Mouse (Mus musculus) lung, embryonic 14.5 days (tissue): ENCODE data around the gene Tmem201. TPM values are rescaled to one million over a fixed set of nuclear protein-coding genes. Genes with fewer than 3 reads are reported as not detected.
A peak's percentile ranks its signal among the peaks of the same experiment; 100 is the strongest.

ENCODE experiments used
- ATAC-seq: fragments of 200-750 bp; cut with Nextera tagmentation; 2 replicates; pipeline ENCODE4 v1.8.0; 2017; ENCODE audit warnings: mild to moderate bottlenecking, moderate TSS enrichment, moderate library complexity; ENCODE audit not compliant: insufficient read depth
- DNase-seq: peaks from one replicate; pipeline ENCODE4 v3.0.0-alpha.2; 2015
- H3K27ac ChIP-seq: fragments of 300-500 bp; sonication (generic); 2 replicates; pipeline ENCODE4 v1.5.1; 2014; ENCODE audit warnings: low read depth, mild to moderate bottlenecking, moderate library complexity
- H3K27me3 ChIP-seq: fragments of 300-500 bp; sonication (generic); 2 replicates; pipeline ENCODE4 v1.6.1; 2014; ENCODE audit warnings: low read length, control low read depth; ENCODE audit not compliant: insufficient read depth
- H3K36me3 ChIP-seq: fragments of 300-500 bp; sonication (generic); 2 replicates; pipeline ENCODE4 v1.6.1; 2014; ENCODE audit warnings: control low read depth; ENCODE audit not compliant: insufficient read depth
- H3K4me1 ChIP-seq: fragments of 300-500 bp; sonication (generic); 2 replicates; pipeline ENCODE4 v1.6.1; 2014; ENCODE audit warnings: antibody characterized with exemption, control low read depth; ENCODE audit not compliant: insufficient read depth
- H3K4me2 ChIP-seq: fragments of 300-500 bp; sonication (generic); 2 replicates; pipeline ENCODE4 v1.6.1; 2014; ENCODE audit warnings: mild to moderate bottlenecking
- H3K4me3 ChIP-seq: fragments of 300-500 bp; sonication (generic); 2 replicates; pipeline ENCODE4 v1.5.1; 2014; ENCODE audit warnings: low read depth, low read length
- H3K9ac ChIP-seq: fragments of 300-500 bp; sonication (generic); 2 replicates; pipeline ENCODE4 v1.6.1; 2014
- H3K9me3 ChIP-seq: fragments of 300-500 bp; sonication (generic); 2 replicates; pipeline ENCODE4 v1.6.1; 2016; ENCODE audit warnings: low read depth, low read length, control low read depth
- CTCF ChIP-seq: IDR thresholded peaks from 2 replicates; pipeline ENCODE4 v1.5.1; 2016; ENCODE audit warnings: antibody characterized with exemption, low read depth
- WGBS: fragments of 180-500 bp; shearing (Covaris S2); extraction: QIAGEN DNeasy Blood & Tissue Kit; methylation state at CpG from one replicate; pipeline ENCODE4 v1.1.7; 2014; 5-methylcytosine and 5-hydroxymethylcytosine counted together
- polyA plus RNA-seq: library from polyadenylated mRNA; unstranded; fragments of >200 nt; fragmentation: Nextera tagmentation; extraction: Ambion mirVana; gene quantifications from 2 replicates; pipeline ENCODE4 v1.2.1, GENCODE M21; 2014

The Tmem201 gene
- polyA plus RNA-seq, 1 experiment from 2014 or later = 30.3 TPM

DNA sequence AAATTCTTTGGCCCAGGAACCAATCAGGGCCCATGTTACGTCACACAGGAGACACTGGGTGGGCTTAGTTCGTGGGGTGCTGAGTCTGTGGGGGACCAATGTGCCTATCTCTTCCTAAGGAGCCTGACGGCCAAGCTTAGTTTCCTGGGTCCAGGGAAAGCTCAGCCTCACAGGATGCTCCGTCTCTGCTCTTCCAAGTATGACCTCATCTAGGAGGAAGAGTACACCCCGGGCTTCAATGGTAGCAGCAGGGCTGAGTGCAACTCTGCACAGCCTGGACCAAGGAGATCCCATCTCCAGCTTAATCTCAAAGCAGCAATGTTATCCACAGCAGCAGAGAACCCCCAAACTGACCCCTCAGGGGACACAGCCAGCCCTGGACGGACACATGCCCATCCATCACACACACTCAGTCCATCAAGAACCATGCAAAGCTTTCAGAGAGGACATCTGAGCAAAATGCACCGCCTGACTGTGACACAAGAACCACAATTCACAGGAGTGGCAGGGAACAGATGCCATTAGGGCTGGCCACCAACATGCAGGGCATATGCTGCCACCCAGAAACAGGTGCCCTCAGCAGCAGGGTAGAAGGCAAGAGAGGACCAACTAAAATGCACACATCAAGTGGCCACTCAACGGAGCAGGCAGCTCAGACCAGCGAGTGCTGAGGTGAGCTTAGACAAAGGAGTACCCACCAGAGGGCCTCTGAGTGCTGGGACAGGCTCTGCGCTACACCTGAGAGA, 2.9 kb downstream of the Tmem201 start:
- Histone ChIP-seq H3K4me2 (peak overlapping the region; percentile 99; the same call in 1 of the 2 replicates), H3K27ac (no peak overlapping the region), H3K4me1 (peaks cover 19% of the 10 kb centered on the region), H3K9ac (no peak overlapping the region), H3K27me3 (no peaks in the 10 kb centered on the region), H3K9me3 (no peaks in the 10 kb centered on the region), H3K4me3 (no peak overlapping the region), H3K36me3 (peaks cover 20% of the 10 kb centered on the region)
- 62% methylated on average over 10 of the region's 10 CpGs for WGBS
- no peak for TF ChIP-seq CTCF
- no peak for ATAC-seq
- no peak for DNase-seq

DNA sequence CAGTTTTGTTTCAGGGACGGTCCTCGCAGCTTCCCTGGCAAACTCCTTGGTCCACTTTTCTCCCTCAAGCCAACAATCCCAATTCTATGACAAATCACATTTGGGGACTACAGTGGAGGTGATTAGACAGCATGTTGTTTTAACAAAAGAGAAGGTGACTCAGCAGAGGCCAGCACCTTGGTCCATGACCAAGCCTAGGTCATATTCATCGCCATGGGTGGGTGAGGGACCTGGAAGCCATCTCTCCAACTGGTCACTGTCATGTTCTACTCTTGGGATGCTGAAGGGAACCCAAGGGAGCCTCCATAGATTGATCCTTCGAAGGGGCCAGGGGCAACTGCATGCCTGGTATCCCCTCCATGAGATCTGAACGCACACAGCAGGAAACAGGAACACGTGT, 3.6 kb downstream of the Tmem201 start:
- TF ChIP-seq CTCF = no peak
- WGBS = 88% methylated on average over 6 of the region's 6 CpGs
- no peak for ATAC-seq
- no peak for DNase-seq
- Histone ChIP-seq H3K9ac (no peak overlapping the region; the same call in 1 of the 2 replicates), H3K36me3 (peaks cover 26% of the 10 kb centered on the region), H3K27me3 (no peaks in the 10 kb centered on the region), H3K27ac (no peak overlapping the region), H3K4me2 (no peak overlapping the region), H3K4me3 (no peak overlapping the region), H3K4me1 (peaks cover 19% of the 10 kb centered on the region), H3K9me3 (no peaks in the 10 kb centered on the region)

DNA sequence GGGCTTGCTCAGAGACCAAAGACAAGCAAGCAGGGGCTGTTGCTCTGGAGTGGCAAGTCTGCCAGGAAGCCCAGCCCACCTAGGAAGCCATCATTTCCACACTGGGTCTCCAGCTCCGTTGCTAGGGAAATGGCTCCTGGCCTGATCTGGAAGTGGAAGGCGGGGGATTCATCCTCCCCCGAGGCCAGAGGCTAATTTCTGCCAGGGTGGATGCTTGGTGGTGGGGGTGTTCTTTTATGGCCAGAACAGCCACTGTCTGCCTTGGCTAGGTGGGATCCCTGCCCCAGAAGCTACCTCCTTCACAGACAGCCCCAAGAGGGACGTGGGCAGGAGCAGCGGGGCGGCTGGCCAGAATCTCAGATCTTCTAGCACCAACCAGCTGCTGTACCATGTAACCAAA, 4.1 kb downstream of the Tmem201 start:
- Histone ChIP-seq H3K4me2 (no peak overlapping the region), H3K4me3 (no peak overlapping the region), H3K9me3 (no peaks in the 10 kb centered on the region), H3K27ac (no peak overlapping the region), H3K9ac (peak overlapping the region; percentile 20; the same call in 1 of the 2 replicates), H3K36me3 (peaks cover 31% of the 10 kb centered on the region), H3K27me3 (no peaks in the 10 kb centered on the region), H3K4me1 (peaks cover 19% of the 10 kb centered on the region)
- ATAC-seq = no peak
- TF ChIP-seq CTCF = no peak
- WGBS = 55% methylated on average over 6 of the region's 6 CpGs
- no peak for DNase-seq

DNA sequence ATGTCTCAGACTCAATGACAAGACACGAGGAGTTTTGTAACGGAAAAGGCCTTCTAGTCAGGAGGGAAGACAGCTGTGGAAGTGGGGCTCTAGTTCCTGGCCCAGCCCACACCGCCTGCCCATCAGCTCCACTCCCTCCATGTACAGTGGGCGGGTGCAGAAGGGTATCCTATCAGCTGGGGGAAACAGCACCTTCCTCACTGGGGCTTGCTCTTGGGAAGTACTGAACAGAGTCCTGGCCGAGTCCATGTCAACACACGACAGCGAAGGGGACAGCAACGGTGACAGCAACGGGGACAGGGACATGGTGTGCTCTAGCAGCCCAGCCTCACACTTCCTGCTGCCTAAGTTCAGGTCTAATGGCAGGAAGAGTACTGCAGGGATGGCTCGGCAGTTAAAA, 5.0 kb downstream of the Tmem201 start:
- ATAC-seq (no peak), DNase-seq (no peak)
- no peak overlapping the region for H3K27ac ChIP-seq
- H3K9ac ChIP-seq = no peak overlapping the region
- H3K4me1 ChIP-seq = peaks cover 19% of the 10 kb centered on the region
- H3K9me3 ChIP-seq = no peaks in the 10 kb centered on the region
- H3K36me3 ChIP-seq = peaks cover 39% of the 10 kb centered on the region
- no peak overlapping the region for H3K4me2 ChIP-seq
- no peak for TF ChIP-seq CTCF
- WGBS = 57% methylated on average over 10 of the region's 10 CpGs
- H3K4me3 ChIP-seq = no peak overlapping the region
- no peaks in the 10 kb centered on the region for H3K27me3 ChIP-seq

DNA sequence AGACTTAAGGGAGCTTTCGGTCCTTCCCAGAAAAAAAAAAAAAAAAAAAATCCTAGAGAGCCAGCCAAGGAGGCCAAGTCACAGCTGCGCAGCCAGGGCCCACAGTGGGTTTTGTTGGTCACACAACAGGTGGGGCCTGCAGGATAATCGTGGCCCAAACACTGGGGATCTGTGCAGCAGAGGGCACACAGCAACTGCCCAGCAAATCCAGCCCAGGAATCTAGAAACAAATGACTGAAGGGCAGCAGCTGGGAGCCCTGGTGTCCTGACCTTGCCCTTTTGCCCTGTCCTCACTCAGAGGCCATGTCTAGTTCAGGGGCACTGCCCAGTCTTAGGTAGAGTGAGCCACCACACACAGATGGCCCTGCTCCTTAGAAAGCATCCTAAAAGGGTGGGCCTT, 5.5 kb downstream of the Tmem201 start:
- no peak overlapping the region for H3K9ac ChIP-seq
- no peak overlapping the region for H3K4me3 ChIP-seq
- no peak overlapping the region for H3K27ac ChIP-seq
- H3K9me3 ChIP-seq = no peaks in the 10 kb centered on the region
- ATAC-seq = no peak
- WGBS = 86% methylated on average over 3 of the region's 3 CpGs
- DNase-seq = no peak
- no peaks in the 10 kb centered on the region for H3K27me3 ChIP-seq
- H3K36me3 ChIP-seq = peaks cover 44% of the 10 kb centered on the region
- H3K4me2 ChIP-seq = no peak overlapping the region
- H3K4me1 ChIP-seq = peaks cover 19% of the 10 kb centered on the region
- no peak for TF ChIP-seq CTCF

DNA sequence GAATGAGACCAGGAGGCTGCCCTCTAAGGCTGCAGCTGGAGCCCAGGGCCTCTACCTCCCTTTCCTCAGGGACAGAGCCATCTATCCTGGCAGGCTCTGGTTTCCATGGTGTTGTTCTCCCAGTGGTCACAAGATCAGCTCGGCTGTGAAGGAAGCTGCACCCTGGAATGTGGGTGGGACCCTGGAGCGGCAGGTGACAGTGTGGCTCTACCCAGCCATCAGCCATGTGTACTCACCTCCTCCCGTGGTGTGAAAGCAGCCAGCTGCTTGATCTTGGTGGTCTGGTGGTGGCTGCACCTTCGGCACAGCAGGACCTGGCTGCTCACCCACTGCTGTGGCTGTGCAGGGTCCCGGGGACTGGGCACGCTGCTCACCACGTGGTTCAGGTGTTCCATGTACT, 7.0 kb downstream of the Tmem201 start:
- Histone ChIP-seq H3K9me3 (no peaks in the 10 kb centered on the region), H3K9ac (no peak overlapping the region), H3K27me3 (no peaks in the 10 kb centered on the region), H3K4me2 (0 out of 2 replicates have a peak overlapping the region, but pooled peaks have one; percentile 10), H3K4me3 (no peak overlapping the region), H3K4me1 (peaks cover 7% of the 10 kb centered on the region), H3K36me3 (peaks cover 59% of the 10 kb centered on the region), H3K27ac (peak overlapping the region; percentile 28; the same call in 1 of the 2 replicates)
- WGBS = 52% methylated on average over 7 of the region's 7 CpGs
- DNase-seq (no peak), ATAC-seq (peak; percentile 8; the same call in 1 of the 2 replicates)
- no peak for TF ChIP-seq CTCF

DNA sequence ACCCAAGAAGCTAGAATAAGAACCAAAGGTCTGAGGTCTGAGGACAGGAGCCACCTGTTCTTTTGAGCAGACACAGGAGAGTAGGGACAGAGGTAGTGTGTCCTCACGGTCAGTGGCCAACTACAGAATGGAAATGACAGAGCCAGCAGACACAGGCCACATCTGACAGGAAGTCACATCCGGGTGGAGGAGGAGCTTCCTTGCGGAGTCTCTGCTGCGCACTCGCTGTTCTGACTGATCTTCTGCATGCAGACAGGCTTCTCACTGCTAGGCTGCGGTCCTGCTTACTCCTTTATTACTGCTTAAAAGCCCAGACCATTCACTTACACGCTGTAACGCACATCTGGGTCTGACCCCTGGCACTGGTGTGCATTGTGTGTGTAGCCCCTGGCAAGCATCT, 9.0 kb downstream of the Tmem201 start:
- DNase-seq (peak; percentile 50), ATAC-seq (no peak)
- Histone ChIP-seq H3K36me3 (peaks cover 75% of the 10 kb centered on the region), H3K4me3 (no peak overlapping the region), H3K9ac (no peak overlapping the region), H3K4me1 (no peaks in the 10 kb centered on the region; the same call in 1 of the 2 replicates), H3K27me3 (no peaks in the 10 kb centered on the region), H3K27ac (no peak overlapping the region), H3K9me3 (no peaks in the 10 kb centered on the region), H3K4me2 (no peak overlapping the region)
- 80% methylated on average over 8 of the region's 8 CpGs for WGBS
- no peak for TF ChIP-seq CTCF
